Mouse (Mus musculus) C2C12 (cell line): Measurements from ENCODE around the gene Tbxas1.

Experiments
- CTCF ChIP-seq: IDR thresholded peaks from one replicate; pipeline ENCODE4 v1.5.1; 2011; ENCODE audit not compliant: control insufficient read depth, insufficient read depth, insufficient read length
- USF1 ChIP-seq: IDR thresholded peaks from one replicate; pipeline ENCODE4 v1.6.1; 2011; ENCODE audit warnings: low read depth, mild to moderate bottlenecking, control low read depth, moderate library complexity

- TF ChIP-seq CTCF (no peak), USF1 (no peak)
Observed at GRCm38 (mm10) chr6:39004003-39004473, 128.8 kb downstream of the Tbxas1 start.
